11 mouse cellular contexts compared by ENCODE assay signal in genomic region chr5:35762388-35762787, GRCm38 (mm10). TPM values are rescaled to one million over a fixed set of nuclear protein-coding genes. Genes with fewer than 3 reads are reported as not detected.
DNase-seq lines count a peak whose midpoint lies in the region; ATAC-seq and TF ChIP-seq lines count a peak whose summit lies in the region.
"Had no signal": no experiment of that assay in that cellular context is flagged by ENCODE, and none has a peak within 500 bp of the region (broad histone marks: within the 10 kb centered on the region; RNA-seq: fewer than 3 reads in every experiment).

No protein-coding gene starts in this region.

- peak; percentile 74; the same call in 1 of the 2 replicates for TF ChIP-seq EP300 in heart, adult 2 months (IDR thresholded peaks at IDR 0.05; ENCODE audit: insufficient read depth, low read depth, low read length)

- H3K4me1 ChIP-seq in heart, embryonic 10.5 days = peaks cover 43% of the 10 kb centered on the region
- 0 out of 2 replicates have a peak, but pooled peaks cover 3% of the 10 kb centered on the region for H3K4me1 ChIP-seq in midbrain, embryonic 14.5 days (ENCODE audit: control insufficient read depth, insufficient read depth, low read length)
- peaks cover 6% of the 10 kb centered on the region for H3K4me1 ChIP-seq in midbrain, embryonic 11.5 days (ENCODE audit: control insufficient read depth, insufficient read depth, low read length)
- H3K4me1 ChIP-seq in heart, adult 2 months (ENCODE audit: control insufficient read depth, insufficient read depth, low read length) = peaks cover 13% of the 10 kb centered on the region
- peaks cover 6% of the 10 kb centered on the region for H3K4me1 ChIP-seq in forebrain, embryonic 15.5 days
- H3K4me1 ChIP-seq in forebrain, embryonic 12.5 days = peaks cover 9% of the 10 kb centered on the region

- peaks cover 66% of the 10 kb centered on the region for H3K27me3 ChIP-seq in heart, embryonic 10.5 days (ENCODE audit: insufficient read depth, poor library complexity, severe bottlenecking)
- peaks cover 24% of the 10 kb centered on the region for H3K27me3 ChIP-seq in midbrain, embryonic 14.5 days (ENCODE audit: control insufficient read depth, insufficient read depth, low read length)
- peaks cover 24% of the 10 kb centered on the region for H3K27me3 ChIP-seq in midbrain, embryonic 11.5 days (ENCODE audit: control insufficient read depth, insufficient read depth, low read length)
- H3K27me3 ChIP-seq in heart, adult 2 months (ENCODE audit: control insufficient read depth, insufficient read depth, low read length) = no peaks in the 10 kb centered on the region
- peaks cover 31% of the 10 kb centered on the region for H3K27me3 ChIP-seq in forebrain, embryonic 15.5 days
- peaks cover 46% of the 10 kb centered on the region for H3K27me3 ChIP-seq in forebrain, embryonic 12.5 days

- intact Hi-C loops in heart, adult 2 months (cut with DNase I) = no loop called here

- no peak overlapping the region for H3K9ac ChIP-seq in midbrain, embryonic 14.5 days (replicated peaks; ENCODE audit: low read length)
- no peak overlapping the region for H3K9ac ChIP-seq in midbrain, embryonic 11.5 days (ENCODE audit: low read length)
- no peak overlapping the region for H3K9ac ChIP-seq in heart, adult 2 months (ENCODE audit: low read depth, low read length)
- H3K9ac ChIP-seq in forebrain, embryonic 15.5 days (replicated peaks) = no peak overlapping the region
- no peak overlapping the region for H3K9ac ChIP-seq in forebrain, embryonic 12.5 days
- H3K9ac ChIP-seq: embryonic facial prominence, embryonic 12.5 days; limb, embryonic 12.5 days had no signal

- no peak overlapping the region for H3K27ac ChIP-seq in heart, embryonic 10.5 days
- no peak overlapping the region for H3K27ac ChIP-seq in midbrain, embryonic 14.5 days (replicated peaks; ENCODE audit: low read depth, low read length)
- H3K27ac ChIP-seq in midbrain, embryonic 11.5 days (ENCODE audit: low read depth, low read length) = no peak overlapping the region
- H3K27ac ChIP-seq in heart, adult 2 months = peak overlapping the region; percentile 68
- no peak overlapping the region for H3K27ac ChIP-seq in forebrain, embryonic 15.5 days (replicated peaks)
- H3K27ac ChIP-seq in forebrain, embryonic 12.5 days = no peak overlapping the region
- H3K27ac ChIP-seq: embryonic facial prominence, embryonic 12.5 days; limb, embryonic 12.5 days had no signal

- H3K79me2 ChIP-seq in heart, adult 2 months (replicated peaks; ENCODE audit: control insufficient read depth, insufficient read depth, low read length) = no peaks in the 10 kb centered on the region

- no peaks in the 10 kb centered on the region for H3K9me3 ChIP-seq in heart, embryonic 10.5 days
- H3K9me3 ChIP-seq in midbrain, embryonic 14.5 days (ENCODE audit: control insufficient read depth, low read length) = no peaks in the 10 kb centered on the region
- H3K9me3 ChIP-seq in midbrain, embryonic 11.5 days (ENCODE audit: control insufficient read depth, low read length) = no peaks in the 10 kb centered on the region
- H3K9me3 ChIP-seq in forebrain, embryonic 15.5 days = no peaks in the 10 kb centered on the region
- H3K9me3 ChIP-seq in forebrain, embryonic 12.5 days = no peaks in the 10 kb centered on the region
- H3K9me3 ChIP-seq: embryonic facial prominence, embryonic 12.5 days; limb, embryonic 12.5 days had no signal

- DNase-seq in heart, adult 11 months = peak; percentile 96
- DNase-seq in heart, embryonic 10.5 days (ENCODE audit: low spot score) = no peak
- DNase-seq in midbrain, embryonic 14.5 days = peak; percentile 38
- no peak for DNase-seq in midbrain, embryonic 11.5 days (ENCODE audit: low spot score, missing footprints)
- peak; percentile 73 for DNase-seq in heart, adult 2 months
- peak; percentile 73 for DNase-seq in lung, postnatal 14 days

- no peaks in the 10 kb centered on the region for H3K36me3 ChIP-seq in heart, embryonic 10.5 days
- H3K36me3 ChIP-seq in midbrain, embryonic 14.5 days (ENCODE audit: control insufficient read depth, insufficient read depth, low read length) = no peaks in the 10 kb centered on the region
- H3K36me3 ChIP-seq in midbrain, embryonic 11.5 days (ENCODE audit: control insufficient read depth, insufficient read depth, low read length) = no peaks in the 10 kb centered on the region
- H3K36me3 ChIP-seq in heart, adult 2 months (ENCODE audit: control insufficient read depth, insufficient read depth, low read length) = no peaks in the 10 kb centered on the region
- no peaks in the 10 kb centered on the region for H3K36me3 ChIP-seq in forebrain, embryonic 15.5 days
- H3K36me3 ChIP-seq in forebrain, embryonic 12.5 days (replicated peaks) = no peaks in the 10 kb centered on the region
- H3K36me3 ChIP-seq: embryonic facial prominence, embryonic 12.5 days; limb, embryonic 12.5 days had no signal

- no peak for ATAC-seq in midbrain, embryonic 14.5 days (ENCODE audit: low FRiP score, low TSS enrichment)
- ATAC-seq in midbrain, embryonic 11.5 days (ENCODE audit: low FRiP score) = no peak
- no peak for ATAC-seq in forebrain, embryonic 15.5 days (replicated peaks)
- no peak for ATAC-seq in forebrain, embryonic 12.5 days (ENCODE audit: low FRiP score)
- ATAC-seq: CD4-positive, CD25-positive, alpha-beta regulatory T cell, adult 4 months had no signal

- TF ChIP-seq POLR2A in heart, adult 2 months (IDR thresholded peaks at IDR 0.05; ENCODE audit: insufficient read depth, low read depth, low read length) = no peak

- H3K4me3 ChIP-seq in heart, embryonic 10.5 days = no peak overlapping the region
- no peak overlapping the region for H3K4me3 ChIP-seq in midbrain, embryonic 14.5 days (replicated peaks; ENCODE audit: low read depth, low read length)
- no peak overlapping the region for H3K4me3 ChIP-seq in midbrain, embryonic 11.5 days (ENCODE audit: low read depth, low read length)
- no peak overlapping the region for H3K4me3 ChIP-seq in heart, adult 2 months
- H3K4me3 ChIP-seq in forebrain, embryonic 15.5 days = no peak overlapping the region
- H3K4me3 ChIP-seq in forebrain, embryonic 12.5 days (replicated peaks) = no peak overlapping the region
- H3K4me3 ChIP-seq: embryonic facial prominence, embryonic 12.5 days; limb, embryonic 12.5 days had no signal

- no peak overlapping the region for H3K4me2 ChIP-seq in midbrain, embryonic 14.5 days (ENCODE audit: low read length)
- H3K4me2 ChIP-seq in midbrain, embryonic 11.5 days = no peak overlapping the region
- H3K4me2 ChIP-seq in forebrain, embryonic 15.5 days (replicated peaks) = no peak overlapping the region
- H3K4me2 ChIP-seq in forebrain, embryonic 12.5 days = no peak overlapping the region
- H3K4me2 ChIP-seq: embryonic facial prominence, embryonic 12.5 days; limb, embryonic 12.5 days had no signal

- no peak for TF ChIP-seq CTCF in heart, adult 2 months (IDR thresholded peaks at IDR 0.05)

- WGBS in heart, embryonic 10.5 days = 73% methylated on average over 5 of the region's 5 CpGs
- 72% methylated on average over 5 of the region's 5 CpGs for WGBS in midbrain, embryonic 14.5 days
- 87% methylated on average over 5 of the region's 5 CpGs for WGBS in midbrain, embryonic 11.5 days
- 37% methylated on average over 5 of the region's 5 CpGs for WGBS in heart, adult 2 months
- 72% methylated on average over 5 of the region's 5 CpGs for WGBS in forebrain, embryonic 15.5 days
- 81% methylated on average over 5 of the region's 5 CpGs for WGBS in forebrain, embryonic 12.5 days

RNA-seq across cellular contexts. Expression of gene Ablim2, which starts 4.7 kb away (rescaled TPM):
- polyA plus RNA-seq in heart, embryonic 10.5 days (2016; fragmentation: Nextera tagmentation; extraction: Ambion mirVana) = 1.7 and 2.6 TPM in 2 replicates
- 9.6 and 13.9 TPM in 2 replicates for polyA plus RNA-seq in midbrain, embryonic 14.5 days (2014; fragmentation: Nextera tagmentation; extraction: Ambion mirVana)
- 0.36 and 0.51 TPM in 2 replicates for polyA plus RNA-seq in midbrain, embryonic 11.5 days (2014; fragmentation: Nextera tagmentation; extraction: Ambion mirVana)
- total RNA-seq in heart, adult 2 months (2021) = 10 to 100 TPM; 20.1 to 20.8 TPM
- 32.7 and 41.0 TPM in 2 replicates for polyA plus RNA-seq in heart, adult 2 months (2012; rRNA removed)
- 8.5 and 9.1 TPM in 2 replicates for polyA plus RNA-seq in forebrain, embryonic 15.5 days (2015; fragmentation: Nextera tagmentation; extraction: Ambion mirVana)
- polyA plus RNA-seq in forebrain, embryonic 12.5 days (2016; fragmentation: Nextera tagmentation; extraction: Ambion mirVana) = 1.2 and 1.3 TPM in 2 replicates

RNA-seq across cellular contexts. Expression of gene Sh3tc1, which starts 22.6 kb away (rescaled TPM):
- polyA plus RNA-seq in heart, embryonic 10.5 days (2016; fragmentation: Nextera tagmentation; extraction: Ambion mirVana) = 7.8 and 13.1 TPM in 2 replicates
- polyA plus RNA-seq in midbrain, embryonic 14.5 days (2014; fragmentation: Nextera tagmentation; extraction: Ambion mirVana) = 1.7 and 2.2 TPM in 2 replicates
- polyA plus RNA-seq in midbrain, embryonic 11.5 days (2014; fragmentation: Nextera tagmentation; extraction: Ambion mirVana) = 2.3 and 3.2 TPM in 2 replicates
- 1 to 10 TPM; 5.7 to 7.2 TPM for total RNA-seq in heart, adult 2 months (2021)
- polyA plus RNA-seq in heart, adult 2 months (2012; rRNA removed) = 6.3 and 6.8 TPM in 2 replicates
- polyA plus RNA-seq in forebrain, embryonic 15.5 days (2015; fragmentation: Nextera tagmentation; extraction: Ambion mirVana) = 1.5 and 1.9 TPM in 2 replicates
- 3.0 and 4.0 TPM in 2 replicates for polyA plus RNA-seq in forebrain, embryonic 12.5 days (2016; fragmentation: Nextera tagmentation; extraction: Ambion mirVana)

Comparison
In these comparisons a context has a peak if more than half of its experiments do, and no peak if none do; other contexts are left out.
1. DNase-seq: peak in heart, adult 11 months (single experiment), midbrain, embryonic 14.5 days (single experiment), heart, adult 2 months (2 of 2) and lung, postnatal 14 days (single experiment); none in heart, embryonic 10.5 days (single experiment) and midbrain, embryonic 11.5 days (single experiment).